Mouse (Mus musculus) MEL (cell line): ENCODE data around the gene Gm20696. TPM values are rescaled to one million over a fixed set of nuclear protein-coding genes. Genes with fewer than 3 reads are reported as not detected.

Source experiments
- DNase-seq: peaks from one replicate; pipeline ENCODE4 v3.0.0; 2011; ENCODE audit warnings: low read depth, low spot score
- H3K27ac ChIP-seq: 2 replicates; pipeline ENCODE4 v1.5.1; 2012; ENCODE audit warnings: low read depth, mild to moderate bottlenecking, control low read depth, low read length, moderate library complexity; ENCODE audit not compliant: control insufficient read depth
- H3K27me3 ChIP-seq, 2 experiments: fragments of 150-350 bp in 1 of 2; sonication (generic) in 1 of 2; 2 replicates each; pipeline ENCODE4 v1.6.1; 2012; ENCODE audit warnings: low read length in 2 of 2, mild to moderate bottlenecking in 2 of 2, improper control_type of control experiment in 1 of 2, moderate library complexity in 1 of 2; ENCODE audit not compliant: insufficient read depth in 2 of 2, control insufficient read depth in 1 of 2
- H3K36me3 ChIP-seq, 2 experiments: 2 replicates each; pipeline ENCODE4 v1.6.1; 2012 to 2014; ENCODE audit warnings: low read length in 2 of 2, improper control_type of control experiment in 1 of 2, inconsistent platforms in 1 of 2, mild to moderate bottlenecking in 1 of 2; ENCODE audit not compliant: insufficient read depth in 2 of 2, control insufficient read depth in 1 of 2
- H3K4me1 ChIP-seq, 2 experiments: fragments of 150-350 bp in 1 of 2; sonication (generic) in 1 of 2; 2 replicates each; pipeline ENCODE4 v1.6.1; 2012; ENCODE audit warnings: low read length in 2 of 2, improper control_type of control experiment in 1 of 2, mild to moderate bottlenecking in 1 of 2; ENCODE audit not compliant: insufficient read depth in 2 of 2, control insufficient read depth in 1 of 2
- H3K4me3 ChIP-seq, 2 experiments: fragments of 150-350 bp in 1 of 2; sonication (generic) in 1 of 2; 2 replicates each; pipeline ENCODE4 v1.5.1; 2012; ENCODE audit warnings: low read depth in 2 of 2, low read length in 2 of 2, mild to moderate bottlenecking in 2 of 2, moderate library complexity in 2 of 2, control low read depth in 1 of 2, improper control_type of control experiment in 1 of 2; ENCODE audit not compliant: control insufficient read depth in 1 of 2, insufficient read depth in 1 of 2
- H3K79me2 ChIP-seq: 2 replicates; pipeline ENCODE4 v1.6.1; 2012; ENCODE audit warnings: mild to moderate bottlenecking, low read length, moderate library complexity; ENCODE audit not compliant: control insufficient read depth, poor library complexity, insufficient read depth
- H3K9ac ChIP-seq: 2 replicates; pipeline ENCODE4 v1.6.1; 2012; ENCODE audit warnings: low read depth, mild to moderate bottlenecking, control low read depth, low read length, moderate library complexity; ENCODE audit not compliant: control insufficient read depth, poor library complexity, severe bottlenecking
- H3K9me3 ChIP-seq: fragments of 150-350 bp; sonication (generic); replicated peaks from 2 replicates; pipeline ENCODE4 v1.6.1; 2012; ENCODE audit warnings: mild to moderate bottlenecking, low read length, improper control_type of control experiment, moderate library complexity; ENCODE audit not compliant: insufficient read depth
- BHLHE40 ChIP-seq: IDR thresholded peaks from 2 replicates; pipeline ENCODE4 v1.6.1; 2012; ENCODE audit warnings: low read depth, mild to moderate bottlenecking, inconsistent platforms, low read length, improper control_type of control experiment, borderline replicate concordance
- E2F4 ChIP-seq: IDR thresholded peaks from 2 replicates; pipeline ENCODE4 v1.6.1; 2011; ENCODE audit warnings: low read depth, low read length, improper control_type of control experiment, borderline replicate concordance
- ELF1 ChIP-seq: IDR thresholded peaks from 2 replicates; pipeline ENCODE4 v1.6.1; 2014; ENCODE audit warnings: low read depth, mild to moderate bottlenecking, inconsistent platforms, low read length, improper control_type of control experiment, moderate library complexity
- EP300 ChIP-seq, 2 experiments: IDR thresholded peaks; 2 replicates each; pipeline ENCODE4 v1.6.1; 2011; ENCODE audit warnings: improper control_type of control experiment in 2 of 2, low read length in 2 of 2, low read depth in 1 of 2, mild to moderate bottlenecking in 1 of 2
- ETS1 ChIP-seq: IDR thresholded peaks from 2 replicates; pipeline ENCODE4 v1.6.1; 2012; ENCODE audit warnings: low read depth, mild to moderate bottlenecking, inconsistent platforms, low read length, improper control_type of control experiment, moderate library complexity
- MAX ChIP-seq: IDR thresholded peaks from 2 replicates; pipeline ENCODE4 v1.6.1; 2011; ENCODE audit warnings: low read length, improper control_type of control experiment
- MAZ ChIP-seq: IDR thresholded peaks from 2 replicates; pipeline ENCODE4 v1.6.1; 2012; ENCODE audit warnings: low read depth, mild to moderate bottlenecking, inconsistent platforms, low read length, improper control_type of control experiment
- MXI1 ChIP-seq: IDR thresholded peaks from 2 replicates; pipeline ENCODE4 v1.6.1; 2011; ENCODE audit warnings: mild to moderate bottlenecking, low read depth, low read length, improper control_type of control experiment
- NELFE ChIP-seq: IDR thresholded peaks from 2 replicates; pipeline ENCODE4 v1.6.1; 2011; ENCODE audit warnings: low read depth, low read length, improper control_type of control experiment
- POLR2AphosphoS5 ChIP-seq: IDR thresholded peaks from 2 replicates; pipeline ENCODE4 v1.6.1; 2012; ENCODE audit warnings: low read depth, borderline replicate concordance, mild to moderate bottlenecking, inconsistent platforms, low read length, moderate library complexity, mixed read lengths
- RAD21 ChIP-seq: IDR thresholded peaks from 2 replicates; pipeline ENCODE4 v1.6.1; 2011; ENCODE audit warnings: mild to moderate bottlenecking, low read depth, low read length, improper control_type of control experiment
- SMC3 ChIP-seq: IDR thresholded peaks from 2 replicates; pipeline ENCODE4 v1.6.1; 2011; ENCODE audit warnings: low read depth, low read length, improper control_type of control experiment
- TCF12 ChIP-seq: IDR thresholded peaks from 2 replicates; pipeline ENCODE4 v1.6.1; 2014; ENCODE audit warnings: low read depth, mild to moderate bottlenecking, inconsistent platforms, low read length, improper control_type of control experiment, moderate library complexity
- UBTF ChIP-seq: IDR thresholded peaks from 2 replicates; pipeline ENCODE4 v1.6.1; 2012; ENCODE audit warnings: low read depth, mild to moderate bottlenecking, inconsistent platforms, low read length, improper control_type of control experiment, moderate library complexity, borderline replicate concordance; ENCODE audit not compliant: insufficient read depth
- USF1 ChIP-seq: IDR thresholded peaks from 2 replicates; pipeline ENCODE4 v1.6.1; 2014; ENCODE audit warnings: low read depth, mild to moderate bottlenecking, inconsistent platforms, low read length, improper control_type of control experiment, moderate library complexity
- ZC3H11A ChIP-seq: IDR thresholded peaks from 2 replicates; pipeline ENCODE4 v1.6.1; 2012; ENCODE audit warnings: low read depth, mild to moderate bottlenecking, inconsistent platforms, low read length, improper control_type of control experiment
- ZKSCAN1 ChIP-seq: IDR thresholded peaks from 2 replicates; pipeline ENCODE4 v1.6.1; 2012; ENCODE audit warnings: low read depth, mild to moderate bottlenecking, inconsistent platforms, low read length, improper control_type of control experiment, moderate library complexity
- polyA plus RNA-seq, 2 experiments: library from polyadenylated mRNA; stranded (reverse) in 1 of 2; unstranded in 1 of 2; fragments of >175 nt in 1 of 2; fragments of >200 nt in 1 of 2; gene quantifications; 2 replicates each; pipeline versions ENCODE4 v1.2.1 to v1.2.4; 2012; ENCODE audit warnings: low replicate concordance in 2 of 2, low read depth in 1 of 2; ENCODE audit not compliant: insufficient read length in 2 of 2, insufficient read depth in 1 of 2, missing spikeins in 1 of 2
- total RNA-seq: library from RNA; depleted of rRNA; stranded (reverse); fragments of 300-350 nt; gene quantifications from 2 replicates; pipeline ENCODE4 v1.2.3, GENCODE M21; 2012

Gm20696 gene
- total and polyA plus RNA-seq, 3 experiments, result 0.07 to 0.39 TPM; not detected in 1

DNA sequence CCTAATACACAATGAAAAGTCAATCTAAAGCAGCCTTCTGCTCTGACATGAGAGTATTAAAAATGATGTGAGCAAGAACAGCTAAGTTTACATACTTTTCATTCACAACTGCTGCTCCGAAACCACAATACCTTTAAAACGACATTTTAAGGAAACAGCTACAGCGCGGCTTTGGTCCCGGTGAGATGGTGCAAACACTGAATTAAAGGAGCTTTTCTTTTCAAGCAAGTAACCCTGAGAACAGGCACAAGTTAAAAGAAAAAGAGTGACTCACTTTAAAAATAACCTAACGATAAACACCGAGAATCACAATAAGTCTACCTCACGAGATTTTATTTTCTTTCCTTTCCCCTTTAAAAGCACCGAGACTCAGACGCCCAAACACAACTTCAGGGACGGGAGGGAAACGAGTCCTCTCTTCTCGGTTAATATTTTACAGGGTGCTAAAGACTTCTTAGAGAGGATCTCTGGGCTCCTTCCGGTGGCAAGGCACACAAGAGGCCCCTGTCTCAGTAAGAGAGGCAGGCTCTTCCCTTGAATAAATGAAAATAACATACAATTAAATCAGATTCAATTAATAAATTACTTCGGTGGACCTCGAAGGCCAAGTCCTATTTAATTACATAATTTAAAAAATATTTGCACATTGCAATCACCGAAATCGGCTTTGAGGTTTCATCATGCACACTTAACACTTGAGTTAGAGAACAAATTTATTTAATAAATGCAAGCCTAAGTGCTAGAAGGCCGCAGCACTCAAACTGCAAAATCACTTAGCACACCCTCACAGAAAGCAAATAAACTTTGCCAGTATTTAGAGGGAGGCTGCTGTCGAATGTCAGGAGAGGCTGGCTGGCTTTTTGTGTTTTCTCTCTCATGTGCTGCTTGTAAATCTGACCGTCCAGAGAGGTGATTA is 391.0 kb downstream of the Gm20696 start:
- Histone ChIP-seq H3K27me3 (no peaks in the 10 kb centered on the region), H3K9ac (no peak overlapping the region), H3K4me3 (no peak overlapping the region), H3K36me3 (no peaks in the 10 kb centered on the region), H3K79me2 (no peaks in the 10 kb centered on the region), H3K4me1 (no peaks in the 10 kb centered on the region), H3K27ac (no peak overlapping the region), H3K9me3 (no peaks in the 10 kb centered on the region)
- no peak for DNase-seq
- TF ChIP-seq USF1, result no peak
- TF ChIP-seq SMC3, result no peak
- TF ChIP-seq RAD21, result no peak
- no peak for TF ChIP-seq ZC3H11A
- no peak for TF ChIP-seq E2F4

- DNase-seq, result no peak
- Histone ChIP-seq H3K36me3 (no peaks in the 10 kb centered on the region), H3K4me3 (no peak overlapping the region), H3K4me1 (no peaks in the 10 kb centered on the region), H3K27ac (no peak overlapping the region), H3K9me3 (no peaks in the 10 kb centered on the region), H3K9ac (no peak overlapping the region), H3K27me3 (no peaks in the 10 kb centered on the region), H3K79me2 (no peaks in the 10 kb centered on the region)
- TF ChIP-seq ZC3H11A (no peak), BHLHE40 (no peak), MAX (no peak), POLR2AphosphoS5 (no peak), MAZ (no peak), TCF12 (no peak), E2F4 (no peak), USF1 (no peak), EP300 (IDR thresholded peaks at IDR 0.05; ENCODE audit: low read depth in 1 of 2, low read length in 2 of 2) (no peak), UBTF (no peak), ETS1 (no peak), NELFE (no peak), MXI1 (no peak), ELF1 (no peak), ZKSCAN1 (no peak)
Measured at GRCm38 (mm10) chr6:99274667-99275066, 391.9 kb downstream of the Gm20696 start.
